Mouse (Mus musculus) neural tube, embryonic 15.5 days (tissue): ENCODE data around the gene Nxnl1. TPM values are rescaled to one million over a fixed set of nuclear protein-coding genes. Genes with fewer than 3 reads are reported as not detected.
"Not testable (repeated sequence)": the region's sequence is repeated elsewhere in the genome, so short reads cannot be mapped to it uniquely, and the experiment has no call there.

Experiments
- ATAC-seq: fragments of 200-750 bp; cut with Nextera tagmentation; 2 replicates; pipeline ENCODE4 v1.8.0; 2017; ENCODE audit warnings: mild to moderate bottlenecking, moderate TSS enrichment, moderate library complexity; ENCODE audit not compliant: low FRiP score
- H3K27ac ChIP-seq: fragments of 300-500 bp; sonication (generic); replicated peaks from 2 replicates; pipeline ENCODE4 v1.5.1; 2015; ENCODE audit warnings: mild to moderate bottlenecking, inconsistent platforms
- H3K27me3 ChIP-seq: fragments of 300-500 bp; sonication (generic); replicated peaks from 2 replicates; pipeline ENCODE4 v1.6.1; 2015; ENCODE audit warnings: inconsistent platforms
- H3K36me3 ChIP-seq: fragments of 300-500 bp; sonication (generic); 2 replicates; pipeline ENCODE4 v1.6.1; 2015; ENCODE audit warnings: inconsistent platforms
- H3K4me1 ChIP-seq: fragments of 300-500 bp; sonication (generic); 2 replicates; pipeline ENCODE4 v1.6.1; 2015; ENCODE audit warnings: inconsistent platforms
- H3K4me2 ChIP-seq: fragments of 300-500 bp; sonication (generic); 2 replicates; pipeline ENCODE4 v1.6.1; 2015; ENCODE audit warnings: inconsistent platforms, mild to moderate bottlenecking, moderate library complexity
- H3K4me3 ChIP-seq: fragments of 300-500 bp; sonication (generic); replicated peaks from 2 replicates; pipeline ENCODE4 v1.5.1; 2015; ENCODE audit warnings: mild to moderate bottlenecking, inconsistent platforms
- H3K9ac ChIP-seq: fragments of 300-500 bp; sonication (generic); replicated peaks from 2 replicates; pipeline ENCODE4 v1.6.1; 2015; ENCODE audit warnings: mild to moderate bottlenecking, inconsistent platforms
- H3K9me3 ChIP-seq: fragments of 300-500 bp; sonication (generic); replicated peaks from 2 replicates; pipeline ENCODE4 v1.6.1; 2016; ENCODE audit warnings: inconsistent platforms
- WGBS: fragments of 180-500 bp; shearing (Covaris S2); methylation state at CpG from one replicate; pipeline ENCODE4 v1.1.7; 2015; ENCODE audit warnings: mixed read lengths; 5-methylcytosine and 5-hydroxymethylcytosine counted together
- polyA plus RNA-seq: library from polyadenylated mRNA; unstranded; fragments of >200 nt; fragmentation: Nextera tagmentation; extraction: Ambion mirVana; gene quantifications from 2 replicates; pipeline ENCODE4 v1.2.1, GENCODE M21; 2015

Nxnl1 gene
- polyA plus RNA-seq, 1 experiment from 2014 or later, result not detected

- Histone ChIP-seq H3K4me1 (peaks cover 13% of the 10 kb centered on the region; the same call in 1 of the 2 replicates), H3K27me3 (peaks cover 53% of the 10 kb centered on the region), H3K4me3 (no peak overlapping the region), H3K27ac (no peak overlapping the region), H3K4me2 (no peak overlapping the region), H3K9ac (no peak overlapping the region), H3K9me3 (no peaks in the 10 kb centered on the region), H3K36me3 (no peaks in the 10 kb centered on the region)
- ATAC-seq, result no peak
- 11% methylated on average over 6 of the region's 6 CpGs for WGBS
Measured at GRCm38 (mm10) chr8:71526272-71526671, 40.1 kb downstream of the Nxnl1 start.

GRCm38 (mm10) chr8:71525226-71526050 is 41.0 kb downstream of the Nxnl1 start, which contains the start of gene Ccdc194:
Gene Ccdc194 (minus strand): TSS chr8:71525711.
- Histone ChIP-seq H3K4me3 (no peak within 1 kb of the TSS), H3K27me3 (peaks cover 58% of the 10 kb centered on the region), H3K4me1 (peaks cover 13% of the 10 kb centered on the region; the same call in 1 of the 2 replicates), H3K9me3 (no peaks in the 10 kb centered on the region), H3K4me2 (peak within 1 kb of the TSS; percentile 6; the same call in 1 of the 2 replicates), H3K36me3 (no peaks in the 10 kb centered on the region), H3K27ac (no peak within 1 kb of the TSS), H3K9ac (no peak within 1 kb of the TSS)
- ATAC-seq, result no peak
- 10% methylated on average over 46 of the region's 46 CpGs for WGBS

GRCm38 (mm10) chr8:71521634-71522033 is 44.8 kb downstream of the Nxnl1 start:
- Histone ChIP-seq H3K4me3 (no peak overlapping the region), H3K36me3 (no peaks in the 10 kb centered on the region), H3K27me3 (peaks cover 45% of the 10 kb centered on the region), H3K4me2 (peak overlapping the region; percentile 35), H3K9ac (no peak overlapping the region), H3K27ac (no peak overlapping the region), H3K4me1 (peaks cover 16% of the 10 kb centered on the region; the same call in 1 of the 2 replicates), H3K9me3 (no peaks in the 10 kb centered on the region)
- 6% methylated on average over 17 of the region's 17 CpGs for WGBS
- peak; percentile 84 for ATAC-seq

GRCm38 (mm10) chr8:71519037-71519825 is 47.2 kb downstream of the Nxnl1 start:
- not testable (repeated sequence) for H3K36me3 ChIP-seq, H3K27ac ChIP-seq, H3K4me2 ChIP-seq, ATAC-seq, H3K4me3 ChIP-seq, H3K9ac ChIP-seq, H3K9me3 ChIP-seq
- peaks cover 10% of the 10 kb centered on the region; the same call in 1 of the 2 replicates for H3K4me1 ChIP-seq
- 39% methylated on average over 9 of the region's 10 CpGs for WGBS
- H3K27me3 ChIP-seq, result peaks cover 23% of the 10 kb centered on the region

GRCm38 (mm10) chr8:71516786-71517185 is 49.6 kb downstream of the Nxnl1 start:
- H3K9me3 ChIP-seq, result no peaks in the 10 kb centered on the region
- H3K4me2 ChIP-seq, result no peak overlapping the region
- ATAC-seq, result no peak
- H3K4me3 ChIP-seq, result no peak overlapping the region
- 15% methylated on average over 6 of the region's 6 CpGs for WGBS
- H3K36me3 ChIP-seq, result no peaks in the 10 kb centered on the region
- no peak overlapping the region for H3K9ac ChIP-seq
- H3K27ac ChIP-seq, result no peak overlapping the region
- H3K4me1 ChIP-seq, result peaks cover 8% of the 10 kb centered on the region; the same call in 1 of the 2 replicates
- peaks cover 8% of the 10 kb centered on the region for H3K27me3 ChIP-seq

GRCm38 (mm10) chr8:71515043-71515442 is 51.4 kb downstream of the Nxnl1 start:
- WGBS, result 67% methylated on average over 5 of the region's 5 CpGs
- no peaks in the 10 kb centered on the region for H3K36me3 ChIP-seq

GRCm38 (mm10) chr8:71513018-71513754 is 53.2 kb downstream of the Nxnl1 start:
- Histone ChIP-seq H3K9ac (no peak overlapping the region), H3K4me3 (no peak overlapping the region), H3K9me3 (no peaks in the 10 kb centered on the region), H3K4me1 (peaks cover 5% of the 10 kb centered on the region; the same call in 1 of the 2 replicates), H3K27me3 (peaks cover 31% of the 10 kb centered on the region), H3K4me2 (no peak overlapping the region), H3K27ac (no peak overlapping the region), H3K36me3 (no peaks in the 10 kb centered on the region)
- WGBS, result 70% methylated on average over 15 of the region's 15 CpGs
- no peak for ATAC-seq

More at GRCm38 (mm10) chr8:71515043-71515442, 51.4 kb downstream of the Nxnl1 start:
- H3K9ac ChIP-seq, result no peak overlapping the region
- no peak overlapping the region for H3K27ac ChIP-seq
- no peaks in the 10 kb centered on the region for H3K9me3 ChIP-seq
- no peak overlapping the region for H3K4me3 ChIP-seq
- peaks cover 14% of the 10 kb centered on the region for H3K27me3 ChIP-seq
- no peak for ATAC-seq
- no peak overlapping the region for H3K4me2 ChIP-seq
- H3K4me1 ChIP-seq, result 0 out of 2 replicates have a peak, but pooled peaks cover 3% of the 10 kb centered on the region

- Histone ChIP-seq H3K9me3 (no peaks in the 10 kb centered on the region), H3K36me3 (no peaks in the 10 kb centered on the region), H3K27ac (no peak within 1 kb of the TSS), H3K9ac (no peak within 1 kb of the TSS), H3K4me2 (no peak within 1 kb of the TSS), H3K4me1 (peaks cover 17% of the 10 kb centered on the region), H3K27me3 (peaks cover 46% of the 10 kb centered on the region), H3K4me3 (no peak within 1 kb of the TSS)
- no peak for ATAC-seq
- 62% methylated on average over 14 of the region's 14 CpGs for WGBS
Measured at GRCm38 (mm10) chr8:71511644-71512043, 54.8 kb downstream of the Nxnl1 start, which contains the start of gene Plvap. Gene Plvap (minus strand): TSS chr8:71511752.

Other genes with a start within 250 kb of the Nxnl1 start
- 121 and 122 TPM in 2 replicates for gene Use1, start 199.8 kb downstream of the Nxnl1 start, polyA plus RNA-seq
- 5.6 and 9.2 TPM in 2 replicates for gene Ocel1, start 195.3 kb downstream of the Nxnl1 start, polyA plus RNA-seq
- 28.6 and 34.9 TPM in 2 replicates for gene Nr2f6, start 184.6 kb downstream of the Nxnl1 start, polyA plus RNA-seq
- gene Ushbp1, start 170.8 kb downstream of the Nxnl1 start, polyA plus RNA-seq, result 7.0 and 9.8 TPM in 2 replicates
- 96.0 and 96.1 TPM in 2 replicates for gene Babam1, start 169.7 kb downstream of the Nxnl1 start, polyA plus RNA-seq
- gene Ankle1, start 160.6 kb downstream of the Nxnl1 start, polyA plus RNA-seq, result 7.0 and 16.4 TPM in 2 replicates
- 160 and 192 TPM in 2 replicates for gene Abhd8, start 102.9 kb downstream of the Nxnl1 start, polyA plus RNA-seq
- 181 and 182 TPM in 2 replicates for gene Mrpl34, start 101.6 kb downstream of the Nxnl1 start, polyA plus RNA-seq
- 223 and 252 TPM in 2 replicates for gene Dda1, start 97.4 kb downstream of the Nxnl1 start, polyA plus RNA-seq
- gene Ano8, start 80.6 kb downstream of the Nxnl1 start, polyA plus RNA-seq, result 5.7 and 6.8 TPM in 2 replicates
- gene Gtpbp3, start 78.5 kb downstream of the Nxnl1 start, polyA plus RNA-seq, result 15.4 and 17.1 TPM in 2 replicates
- gene Plvap, start 54.8 kb downstream of the Nxnl1 start, polyA plus RNA-seq, result 9.5 and 21.1 TPM in 2 replicates
- gene Ccdc194, start 40.9 kb downstream of the Nxnl1 start, polyA plus RNA-seq, result 0.13 TPM in 2 replicates
- gene Bst2, start 29.1 kb downstream of the Nxnl1 start, polyA plus RNA-seq, result 16.1 and 35.7 TPM in 2 replicates
- 71.3 and 72.0 TPM in 2 replicates for gene Mvb12a, start 23.7 kb downstream of the Nxnl1 start, polyA plus RNA-seq
- 0.15 and 0.95 TPM in 2 replicates for gene Tmem221, start 7.7 kb downstream of the Nxnl1 start, polyA plus RNA-seq
- gene Slc27a1, start 2.3 kb upstream of the Nxnl1 start, polyA plus RNA-seq, result 83.0 and 85.9 TPM in 2 replicates
- 223 and 232 TPM in 2 replicates for gene Pgls, start 25.6 kb upstream of the Nxnl1 start, polyA plus RNA-seq
- 8.4 and 10.2 TPM in 2 replicates for gene Fam129c, start 31.0 kb upstream of the Nxnl1 start, polyA plus RNA-seq
- gene Colgalt1, start 44.4 kb upstream of the Nxnl1 start, polyA plus RNA-seq, result 73.4 and 76.9 TPM in 2 replicates
- gene Unc13a, start 105.2 kb upstream of the Nxnl1 start, polyA plus RNA-seq, result 18.1 and 22.2 TPM in 2 replicates
- gene Jak3, start 109.7 kb upstream of the Nxnl1 start, polyA plus RNA-seq, result 7.4 and 11.5 TPM in 2 replicates
- gene Insl3, start 122.6 kb upstream of the Nxnl1 start, polyA plus RNA-seq, result 1.4 and 2.8 TPM in 2 replicates
- gene B3gnt3, start 135.2 kb upstream of the Nxnl1 start, polyA plus RNA-seq, result 0.56 and 1.3 TPM in 2 replicates
- 81.2 and 85.0 TPM in 2 replicates for gene Fcho1, start 159.1 kb upstream of the Nxnl1 start, polyA plus RNA-seq